16 mouse cellular contexts compared by ENCODE assay signal in genomic region chr11:106154770-106155169, GRCm38 (mm10). TPM values are rescaled to one million over a fixed set of nuclear protein-coding genes. Genes with fewer than 3 reads are reported as not detected.
A peak's percentile ranks its signal among the peaks of the same experiment; 100 is the strongest.
DNase-seq lines count a peak whose midpoint lies in the region; ATAC-seq and TF ChIP-seq lines count a peak whose summit lies in the region.
"Had no signal": no experiment of that assay in that cellular context is flagged by ENCODE, and none has a peak within 500 bp of the region (broad histone marks: within the 10 kb centered on the region; RNA-seq: fewer than 3 reads in every experiment).

No protein-coding gene starts in this region.

- no peaks in the 10 kb centered on the region for H3K27me3 ChIP-seq in kidney, embryonic 14.5 days (ENCODE audit: control insufficient read depth, insufficient read depth, low read length)
- H3K27me3 ChIP-seq in midbrain, embryonic 12.5 days: no peaks in the 10 kb centered on the region
- no peaks in the 10 kb centered on the region for H3K27me3 ChIP-seq in midbrain, embryonic 16.5 days (ENCODE audit: control insufficient read depth, insufficient read depth, low read depth, low read length)
- H3K27me3 ChIP-seq in liver, embryonic 13.5 days: peaks cover 16% of the 10 kb centered on the region
- H3K27me3 ChIP-seq: limb, embryonic 12.5 days had no signal

- DNase-seq in kidney, adult 11 months: peak; percentile 50
- DNase-seq in liver, embryonic 13.5 days: no peak
- no peak for DNase-seq in B cell, adult 2 months
- DNase-seq: cerebellum, adult 9-11 months; forebrain, postnatal 0 days; lung, postnatal 4 days had no signal

- TF ChIP-seq POLR2A in olfactory bulb, adult 2 months (IDR thresholded peaks at IDR 0.05; ENCODE audit: insufficient read depth, low read depth, low read length): no peak

- H3K4me2 ChIP-seq in kidney, embryonic 14.5 days (replicated peaks; ENCODE audit: low read depth, low read length): no peak overlapping the region
- no peak overlapping the region for H3K4me2 ChIP-seq in midbrain, embryonic 12.5 days (replicated peaks)
- no peak overlapping the region for H3K4me2 ChIP-seq in midbrain, embryonic 16.5 days (ENCODE audit: low read length)
- no peak overlapping the region for H3K4me2 ChIP-seq in liver, embryonic 13.5 days
- H3K4me2 ChIP-seq: limb, embryonic 12.5 days had no signal

- peaks cover 84% of the 10 kb centered on the region for H3K36me3 ChIP-seq in kidney, embryonic 14.5 days (ENCODE audit: control insufficient read depth, insufficient read depth, low read length)
- H3K36me3 ChIP-seq in midbrain, embryonic 12.5 days: peaks cover 73% of the 10 kb centered on the region
- peaks cover 40% of the 10 kb centered on the region for H3K36me3 ChIP-seq in midbrain, embryonic 16.5 days (ENCODE audit: control insufficient read depth, insufficient read depth, low read length)
- H3K36me3 ChIP-seq in liver, embryonic 13.5 days: peaks cover 44% of the 10 kb centered on the region

- WGBS in kidney, embryonic 14.5 days: 58% methylated on average over 2 of the region's 2 CpGs
- WGBS in midbrain, embryonic 12.5 days: 68% methylated on average over 2 of the region's 2 CpGs
- WGBS in midbrain, embryonic 16.5 days: 70% methylated on average over 2 of the region's 2 CpGs
- 72% methylated on average over 2 of the region's 2 CpGs for WGBS in liver, embryonic 13.5 days (ENCODE audit: insufficient replicate concordance)
- WGBS in olfactory bulb, adult 2 months: 51% methylated on average over 2 of the region's 2 CpGs

- no peaks in the 10 kb centered on the region for H3K9me3 ChIP-seq in kidney, embryonic 14.5 days (ENCODE audit: control insufficient read depth, low read length)
- no peaks in the 10 kb centered on the region for H3K9me3 ChIP-seq in midbrain, embryonic 12.5 days
- no peaks in the 10 kb centered on the region for H3K9me3 ChIP-seq in midbrain, embryonic 16.5 days (replicated peaks; ENCODE audit: control insufficient read depth, low read length, poor library complexity, severe bottlenecking)
- H3K9me3 ChIP-seq in liver, embryonic 13.5 days (replicated peaks): no peaks in the 10 kb centered on the region
- H3K9me3 ChIP-seq: limb, embryonic 12.5 days had no signal

- no peak overlapping the region for H3K4me3 ChIP-seq in kidney, embryonic 14.5 days (ENCODE audit: low read length)
- H3K4me3 ChIP-seq in midbrain, embryonic 12.5 days: no peak overlapping the region
- no peak overlapping the region for H3K4me3 ChIP-seq in midbrain, embryonic 16.5 days (ENCODE audit: low read depth, low read length)
- H3K4me3 ChIP-seq in liver, embryonic 13.5 days (replicated peaks): no peak overlapping the region
- H3K4me3 ChIP-seq in olfactory bulb, adult 2 months (ENCODE audit: insufficient read depth, low read depth, low read length): no peak overlapping the region
- H3K4me3 ChIP-seq: limb, embryonic 12.5 days; myocyte had no signal

- TF ChIP-seq CTCF in olfactory bulb, adult 2 months (IDR thresholded peaks at IDR 0.05; ENCODE audit: insufficient read depth, low read depth, low read length): no peak

- H3K27ac ChIP-seq in kidney, embryonic 14.5 days (ENCODE audit: low read depth, low read length): no peak overlapping the region
- H3K27ac ChIP-seq in midbrain, embryonic 12.5 days (replicated peaks): peak overlapping the region; percentile 31; the same call in 1 of the 2 replicates
- no peak overlapping the region for H3K27ac ChIP-seq in midbrain, embryonic 16.5 days (ENCODE audit: low read length)
- peak overlapping the region; percentile 8; the same call in 1 of the 2 replicates for H3K27ac ChIP-seq in liver, embryonic 13.5 days
- H3K27ac ChIP-seq in olfactory bulb, adult 2 months (ENCODE audit: insufficient read depth, low read depth, low read length): peak overlapping the region; percentile 42; the same call in 1 of the 2 replicates
- H3K27ac ChIP-seq: limb, embryonic 12.5 days had no signal

- peaks cover 13% of the 10 kb centered on the region for H3K4me1 ChIP-seq in kidney, embryonic 14.5 days (ENCODE audit: control insufficient read depth, insufficient read depth, low read length)
- H3K4me1 ChIP-seq in midbrain, embryonic 12.5 days: peaks cover 18% of the 10 kb centered on the region
- peaks cover 15% of the 10 kb centered on the region; the same call in 1 of the 2 replicates for H3K4me1 ChIP-seq in midbrain, embryonic 16.5 days (ENCODE audit: control insufficient read depth, insufficient read depth, low read length)
- peaks cover 34% of the 10 kb centered on the region for H3K4me1 ChIP-seq in liver, embryonic 13.5 days (replicated peaks)
- H3K4me1 ChIP-seq in olfactory bulb, adult 2 months (ENCODE audit: control insufficient read depth, insufficient read depth, low read length): peaks cover 37% of the 10 kb centered on the region

- no peak for ATAC-seq in kidney, embryonic 14.5 days (ENCODE audit: low FRiP score, low TSS enrichment)
- ATAC-seq in midbrain, embryonic 12.5 days (ENCODE audit: low FRiP score, low read depth): no peak
- no peak for ATAC-seq in midbrain, embryonic 16.5 days
- ATAC-seq in liver, embryonic 13.5 days (ENCODE audit: low read depth): peak; percentile 37; the same call in 1 of the 2 replicates
- ATAC-seq: inflammation-experienced regulatory T-cells, adult 6 months had no signal

- no peak overlapping the region for H3K9ac ChIP-seq in kidney, embryonic 14.5 days (ENCODE audit: low read depth, low read length)
- H3K9ac ChIP-seq in midbrain, embryonic 12.5 days (replicated peaks): no peak overlapping the region
- no peak overlapping the region for H3K9ac ChIP-seq in midbrain, embryonic 16.5 days (ENCODE audit: low read depth, low read length)
- H3K9ac ChIP-seq in liver, embryonic 13.5 days: no peak overlapping the region
- H3K9ac ChIP-seq: forebrain, postnatal 0 days; limb, embryonic 12.5 days had no signal

RNA-seq across cellular contexts. Expression of gene Gm10840, which starts 5.9 kb away (rescaled TPM):
- polyA plus RNA-seq in kidney, embryonic 14.5 days (2014; fragmentation: Nextera tagmentation; extraction: Ambion mirVana): not detected in 2 replicates
- polyA plus RNA-seq in midbrain, embryonic 12.5 days (2016; fragmentation: Nextera tagmentation; extraction: Ambion mirVana): 0.78 TPM in 1 of 2 replicates, not detected in the other
- not detected in 2 replicates for polyA plus RNA-seq in midbrain, embryonic 16.5 days (2015; fragmentation: Nextera tagmentation; extraction: Ambion mirVana)
- not detected in 2 replicates for polyA plus RNA-seq in liver, embryonic 13.5 days (2015; fragmentation: Nextera tagmentation; extraction: Ambion mirVana)
- polyA plus RNA-seq in olfactory bulb, adult 2 months (2012; ENCODE audit: insufficient read depth, insufficient read length, low replicate concordance, missing spikeins): not detected in 2 replicates
- polyA plus RNA-seq: embryonic facial prominence, embryonic 14.5 days; heart, embryonic 16.5 days; inflammation-experienced regulatory T-cells, adult 6 months; limb, embryonic 12.5 days; myocyte; stomach, embryonic 16.5 days had no signal

RNA-seq across cellular contexts. Expression of gene Limd2, which starts 5.9 kb away (rescaled TPM):
- polyA plus RNA-seq in kidney, embryonic 14.5 days (2014; fragmentation: Nextera tagmentation; extraction: Ambion mirVana): 216 and 266 TPM in 2 replicates
- polyA plus RNA-seq in midbrain, embryonic 12.5 days (2016; fragmentation: Nextera tagmentation; extraction: Ambion mirVana): 278 and 309 TPM in 2 replicates
- 143 and 158 TPM in 2 replicates for polyA plus RNA-seq in midbrain, embryonic 16.5 days (2015; fragmentation: Nextera tagmentation; extraction: Ambion mirVana)
- polyA plus RNA-seq in liver, embryonic 13.5 days (2015; fragmentation: Nextera tagmentation; extraction: Ambion mirVana): 82.2 and 87.8 TPM in 2 replicates
- 164 and 291 TPM in 2 replicates for polyA plus RNA-seq in olfactory bulb, adult 2 months (2012; ENCODE audit: insufficient read depth, insufficient read length, low replicate concordance, missing spikeins)

RNA-seq across cellular contexts. Expression of gene Strada, which starts 47.2 kb away (rescaled TPM):
- polyA plus RNA-seq in kidney, embryonic 14.5 days (2014; fragmentation: Nextera tagmentation; extraction: Ambion mirVana): 29.1 and 33.5 TPM in 2 replicates
- 33.6 and 40.9 TPM in 2 replicates for polyA plus RNA-seq in midbrain, embryonic 12.5 days (2016; fragmentation: Nextera tagmentation; extraction: Ambion mirVana)
- polyA plus RNA-seq in midbrain, embryonic 16.5 days (2015; fragmentation: Nextera tagmentation; extraction: Ambion mirVana): 25.1 and 28.2 TPM in 2 replicates
- polyA plus RNA-seq in liver, embryonic 13.5 days (2015; fragmentation: Nextera tagmentation; extraction: Ambion mirVana): 9.4 and 10.5 TPM in 2 replicates
- 209 TPM in 1 of 2 replicates, not detected in the other for polyA plus RNA-seq in olfactory bulb, adult 2 months (2012; ENCODE audit: insufficient read depth, insufficient read length, low replicate concordance, missing spikeins)

Comparison
In these comparisons a context has a peak if more than half of its experiments do, and no peak if none do; other contexts are left out.
1. H3K27ac ChIP-seq: peak in midbrain, embryonic 12.5 days (single experiment), liver, embryonic 13.5 days (single experiment) and olfactory bulb, adult 2 months (single experiment); none in kidney, embryonic 14.5 days (single experiment) and midbrain, embryonic 16.5 days (single experiment).